Mouse (Mus musculus): ENCODE results near the gene Sfr1.

Gene Sfr1

DNA sequence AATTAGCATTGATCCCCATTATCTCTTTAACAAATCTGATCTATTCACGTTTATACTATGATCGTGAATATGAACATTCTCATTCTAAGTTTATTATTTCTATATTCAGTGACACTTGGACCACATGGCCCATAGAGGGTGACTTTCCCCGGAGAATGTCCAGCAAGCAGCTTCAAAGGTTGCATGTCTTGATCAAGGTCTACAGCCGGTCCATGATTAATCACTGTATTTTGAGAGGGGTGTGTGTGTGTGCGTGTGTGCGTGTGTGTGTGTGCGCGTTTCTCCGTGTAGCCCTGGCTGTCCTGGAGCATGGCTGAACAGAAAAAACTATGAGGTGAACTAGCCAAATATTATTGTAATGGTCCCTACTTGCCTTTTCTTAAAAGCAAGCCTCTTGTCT is 21.0 kb downstream of the Sfr1 start:
- no peak for DNase-seq (ENCODE audit: low spot score in 2 of 2)

DNA sequence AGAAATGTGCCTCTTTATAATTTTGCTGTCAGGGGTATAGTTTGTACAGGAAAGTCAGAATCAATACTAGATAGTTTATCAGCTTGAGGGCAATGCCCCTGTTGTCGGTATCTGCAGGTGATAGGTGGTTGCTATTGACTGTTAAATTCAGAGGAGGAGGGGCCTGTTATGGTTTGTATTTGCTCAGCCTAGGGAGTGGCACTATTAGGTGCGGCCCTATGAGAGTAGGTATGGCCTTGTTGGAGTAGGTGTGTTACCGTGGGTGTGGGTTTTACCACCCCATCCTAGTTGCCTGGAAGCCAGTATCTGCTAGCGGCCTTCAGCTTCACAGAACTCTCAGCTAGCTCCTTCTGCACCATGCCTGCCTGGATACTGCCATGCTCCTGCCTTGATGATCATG is 22.4 kb downstream of the Sfr1 start:
- DNase-seq (ENCODE audit: low spot score in 2 of 2), result no peak

DNA sequence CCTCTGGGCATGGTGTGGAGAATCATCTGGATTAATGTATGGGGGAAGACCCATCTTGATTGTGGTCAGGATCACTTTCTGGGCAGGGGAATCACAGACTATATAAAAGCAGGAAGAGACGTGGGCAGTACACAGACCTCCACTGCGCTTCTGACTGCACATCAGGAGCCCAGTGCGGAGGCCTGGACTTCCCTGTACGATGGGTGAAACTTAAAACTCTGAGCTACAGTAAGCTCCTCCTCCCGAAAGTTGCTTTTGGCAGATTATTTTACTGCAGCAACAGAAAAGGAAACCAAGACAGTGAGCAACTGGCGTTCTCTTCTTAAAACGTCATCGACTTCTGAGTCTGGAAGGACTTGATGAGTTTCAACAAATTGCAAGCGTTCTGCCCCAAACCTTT is 23.4 kb downstream of the Sfr1 start:
- no peak for DNase-seq (ENCODE audit: low spot score in 2 of 2)

DNA sequence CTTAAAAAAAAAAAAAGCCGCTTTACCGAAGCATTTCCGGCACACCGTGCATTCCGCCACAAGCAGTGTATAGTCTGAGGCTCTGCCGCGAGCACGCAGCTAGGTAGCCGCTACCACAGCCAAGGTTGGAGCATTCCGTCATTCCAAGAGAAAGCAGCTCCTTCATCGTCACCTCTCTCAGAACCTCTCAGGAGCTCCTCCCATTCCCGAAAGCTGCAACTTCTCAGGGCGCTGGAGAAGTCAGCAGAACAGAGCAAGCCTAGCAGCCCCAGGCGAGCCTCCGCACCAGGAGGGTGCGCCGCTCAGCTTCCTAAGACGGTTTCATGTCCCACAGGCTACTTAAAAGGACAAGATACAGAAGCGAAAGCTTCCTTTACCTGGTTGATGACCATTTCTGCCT is 24.1 kb downstream of the Sfr1 start:
- DNase-seq (ENCODE audit: low spot score in 2 of 2), result no peak

DNA sequence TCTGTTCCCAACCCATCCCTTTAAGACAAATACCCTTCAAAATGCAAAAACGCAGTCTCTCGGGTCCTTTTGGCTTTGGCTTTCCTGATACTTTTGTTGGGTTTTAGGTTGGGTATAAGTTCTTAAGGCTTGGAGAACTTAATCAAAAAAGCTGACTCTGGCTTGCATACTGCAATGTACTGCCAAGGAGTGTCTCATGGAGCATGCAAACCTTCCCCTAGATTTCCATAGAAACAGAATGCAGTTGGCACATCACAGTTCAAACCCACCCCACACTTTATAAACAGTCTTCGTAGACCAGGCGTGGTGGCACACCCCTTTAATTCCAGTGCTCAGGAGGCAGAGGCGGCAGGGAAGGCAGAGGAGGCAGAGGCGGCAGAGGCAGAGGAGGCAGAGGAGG is 46.4 kb downstream of the Sfr1 start:
- DNase-seq (ENCODE audit: low spot score in 2 of 2), result no peak

DNA sequence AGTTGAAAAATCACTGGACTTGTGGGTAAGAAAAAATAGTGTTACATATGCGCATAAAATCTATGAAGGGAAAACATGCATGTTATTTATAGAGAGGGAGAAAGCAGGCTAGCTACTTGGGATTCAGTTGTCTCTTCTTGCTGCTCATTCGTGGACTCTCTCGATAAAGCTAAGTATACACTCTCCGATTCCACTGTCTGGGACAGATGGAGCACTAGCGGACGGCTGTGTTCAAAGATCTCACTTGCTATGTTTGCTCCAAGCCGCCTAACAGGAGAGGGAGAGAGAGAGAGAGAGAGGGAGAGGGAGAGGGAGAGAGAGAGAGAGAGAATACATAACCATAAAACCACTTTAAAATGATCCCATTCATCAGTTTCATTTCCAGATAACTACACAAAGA is 48.7 kb downstream of the Sfr1 start:
- DNase-seq (ENCODE audit: low spot score in 2 of 2), result no peak

DNA sequence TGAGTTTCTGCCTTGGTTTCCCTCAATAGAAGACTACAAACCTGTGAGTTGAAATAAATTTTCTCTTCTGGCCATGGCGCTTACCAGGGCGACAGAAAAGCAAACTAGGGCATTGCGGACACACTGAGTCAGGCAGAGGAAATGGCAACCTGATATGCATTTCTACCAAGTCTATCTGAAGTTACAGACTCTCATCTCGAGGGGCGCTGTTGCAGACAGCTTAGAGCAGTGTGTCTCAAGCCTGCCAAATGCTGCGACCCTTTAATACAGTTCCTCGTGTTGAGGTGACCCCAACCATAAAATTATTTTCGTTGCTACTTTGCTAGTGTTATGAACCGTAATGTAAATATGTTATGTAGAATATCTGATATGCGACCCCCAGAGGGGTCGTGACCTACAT is 49.5 kb downstream of the Sfr1 start:
- no peak for DNase-seq (ENCODE audit: low spot score in 2 of 2)

DNA sequence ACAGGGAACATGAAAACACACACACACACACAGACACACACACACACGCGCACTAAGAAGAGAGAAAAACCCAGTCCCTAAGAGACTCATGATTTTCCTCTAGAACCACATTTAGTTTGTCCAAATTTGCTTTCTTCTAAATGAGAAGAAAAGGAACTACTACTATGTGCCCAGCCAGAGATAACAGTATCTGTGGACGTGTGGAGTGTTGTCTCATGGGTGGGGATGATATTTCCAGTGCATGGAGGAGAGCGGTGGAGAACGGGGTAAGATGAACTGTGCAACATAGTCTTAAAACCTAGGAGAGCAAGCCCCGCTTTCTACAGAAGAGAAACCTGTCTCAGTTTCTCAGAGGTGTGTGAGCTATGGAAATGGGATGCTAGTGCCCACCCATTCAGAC is 52.4 kb downstream of the Sfr1 start:
- DNase-seq (ENCODE audit: low spot score in 2 of 2), result no peak
